Mouse (Mus musculus): Measurements from ENCODE around the gene Plppr2. TPM values are rescaled to one million over a fixed set of nuclear protein-coding genes. Genes with fewer than 3 reads are reported as not detected.

The Plppr2 gene
- total RNA-seq, 2 experiments from 2014 or later: 39.4 to 41.6 TPM

GRCm38 (mm10) chr9:21932006-21932405, 4.8 kb upstream of the Plppr2 start:
- no peak for DNase-seq (ENCODE audit: low spot score in 2 of 2)

GRCm38 (mm10) chr9:21932445-21933137, 4.2 kb upstream of the Plppr2 start:
- no peak for DNase-seq (ENCODE audit: low spot score in 2 of 2)

GRCm38 (mm10) chr9:21934021-21934420, 2.8 kb upstream of the Plppr2 start:
- no peak for DNase-seq (ENCODE audit: low spot score in 2 of 2)

- DNase-seq (ENCODE audit: low spot score in 2 of 2): no peak
Observed at GRCm38 (mm10) chr9:21935466-21936131, 1.2 kb upstream of the Plppr2 start.

- DNase-seq (ENCODE audit: low spot score in 2 of 2): no peak
Observed at GRCm38 (mm10) chr9:21937711-21938175, 910 bp downstream of the Plppr2 start.

- no peak for DNase-seq (ENCODE audit: low spot score in 2 of 2)
Observed at GRCm38 (mm10) chr9:21938234-21938855, 1.5 kb downstream of the Plppr2 start.

- DNase-seq (ENCODE audit: low spot score in 2 of 2): no peak
Observed at GRCm38 (mm10) chr9:21943046-21943445, 6.2 kb downstream of the Plppr2 start.

GRCm38 (mm10) chr9:21943638-21944037, 6.8 kb downstream of the Plppr2 start:
- no peak for DNase-seq (ENCODE audit: low spot score in 2 of 2)

GRCm38 (mm10) chr9:21944267-21944666, 7.4 kb downstream of the Plppr2 start:
- DNase-seq (ENCODE audit: low spot score in 2 of 2): no peak

- DNase-seq (ENCODE audit: low spot score in 2 of 2): no peak
Observed at GRCm38 (mm10) chr9:21947540-21948130, 10.8 kb downstream of the Plppr2 start.

- DNase-seq (ENCODE audit: low spot score in 2 of 2): no peak
Observed at GRCm38 (mm10) chr9:21948146-21948545, 11.3 kb downstream of the Plppr2 start.

GRCm38 (mm10) chr9:21948790-21949189, 12.0 kb downstream of the Plppr2 start:
- DNase-seq (ENCODE audit: low spot score in 2 of 2): no peak

- peak; percentile 53 to 61 for DNase-seq (ENCODE audit: low spot score in 2 of 2)
Observed at GRCm38 (mm10) chr9:21950322-21950721, 13.5 kb downstream of the Plppr2 start.

- no peak for DNase-seq (ENCODE audit: low spot score in 2 of 2)
Observed at GRCm38 (mm10) chr9:21951977-21952376, 15.1 kb downstream of the Plppr2 start.

- no peak for DNase-seq (ENCODE audit: low spot score in 2 of 2)
Observed at GRCm38 (mm10) chr9:21953600-21953999, 16.8 kb downstream of the Plppr2 start.

GRCm38 (mm10) chr9:21954635-21955034, 17.8 kb downstream of the Plppr2 start:
- no peak for DNase-seq (ENCODE audit: low spot score in 2 of 2)

- DNase-seq (ENCODE audit: low spot score in 2 of 2): no peak
Observed at GRCm38 (mm10) chr9:21955225-21955569, 18.4 kb downstream of the Plppr2 start.

- DNase-seq (ENCODE audit: low spot score in 2 of 2): peak; percentile 86 to 96
Observed at GRCm38 (mm10) chr9:21955570-21956281, 18.9 kb downstream of the Plppr2 start, which contains the start of gene Swsap1. Swsap1 (plus strand) TSS chr9:21955755.

GRCm38 (mm10) chr9:21958372-21958771, 21.5 kb downstream of the Plppr2 start:
- DNase-seq (ENCODE audit: low spot score in 2 of 2): no peak

GRCm38 (mm10) chr9:21959244-21959643, 22.4 kb downstream of the Plppr2 start:
- no peak for DNase-seq (ENCODE audit: low spot score in 2 of 2)

GRCm38 (mm10) chr9:21960135-21960534, 23.3 kb downstream of the Plppr2 start:
- DNase-seq (ENCODE audit: low spot score in 2 of 2): no peak
